Mouse (Mus musculus): ENCODE results near the gene Olfr180.

GRCm38 (mm10) chr16:58874668-58875067 lies 54.5 kb downstream of the Olfr180 start, which contains the start of gene Olfr177:
- TF ChIP-seq CTCF (IDR thresholded peaks at IDR 0.05; ENCODE audit: low read depth, low read length) (no peak), POLR2A (IDR thresholded peaks at IDR 0.05; ENCODE audit: borderline replicate concordance, low read depth, low read length) (no peak)
